Mouse (Mus musculus): ENCODE results near the gene Lamc1.
"Not testable (repeated sequence)": the region's sequence is repeated elsewhere in the genome, so short reads cannot be mapped to it uniquely, and the experiment has no call there.

Gene Lamc1

GRCm38 (mm10) chr1:153331796-153332443 lies 666 bp downstream of the Lamc1 start:
- DNase-seq (ENCODE audit: low spot score) = peak; percentile 39

- DNase-seq (ENCODE audit: low spot score) = no peak
Observed at GRCm38 (mm10) chr1:153331206-153331605, 1.4 kb downstream of the Lamc1 start.

- DNase-seq (ENCODE audit: low spot score) = no peak
Observed at GRCm38 (mm10) chr1:153329306-153329705, 3.3 kb downstream of the Lamc1 start.

GRCm38 (mm10) chr1:153327063-153327462 lies 5.5 kb downstream of the Lamc1 start:
- DNase-seq (ENCODE audit: low spot score) = no peak

- no peak for DNase-seq (ENCODE audit: low spot score)
Observed at GRCm38 (mm10) chr1:153326226-153326625, 6.4 kb downstream of the Lamc1 start.

- DNase-seq (ENCODE audit: low spot score) = no peak
Observed at GRCm38 (mm10) chr1:153321404-153321803, 11.2 kb downstream of the Lamc1 start.

- no peak for DNase-seq (ENCODE audit: low spot score)
Observed at GRCm38 (mm10) chr1:153320554-153321147, 11.9 kb downstream of the Lamc1 start.

- DNase-seq (ENCODE audit: low spot score) = no peak
Observed at GRCm38 (mm10) chr1:153320121-153320520, 12.5 kb downstream of the Lamc1 start.

- DNase-seq (ENCODE audit: low spot score) = no peak
Observed at GRCm38 (mm10) chr1:153318741-153319140, 13.8 kb downstream of the Lamc1 start.

GRCm38 (mm10) chr1:153318287-153318686 lies 14.3 kb downstream of the Lamc1 start:
- no peak for DNase-seq (ENCODE audit: low spot score)

GRCm38 (mm10) chr1:153317486-153318260 lies 14.9 kb downstream of the Lamc1 start:
- DNase-seq (ENCODE audit: low spot score) = no peak

- no peak for DNase-seq (ENCODE audit: low spot score)
Observed at GRCm38 (mm10) chr1:153316956-153317355, 15.6 kb downstream of the Lamc1 start.

GRCm38 (mm10) chr1:153316286-153316685 lies 16.3 kb downstream of the Lamc1 start:
- DNase-seq (ENCODE audit: low spot score) = no peak

- DNase-seq (ENCODE audit: low spot score) = no peak
Observed at GRCm38 (mm10) chr1:153315121-153315520, 17.5 kb downstream of the Lamc1 start.

GRCm38 (mm10) chr1:153312992-153313391 lies 19.6 kb downstream of the Lamc1 start:
- DNase-seq (ENCODE audit: low spot score) = no peak

GRCm38 (mm10) chr1:153310190-153310589 lies 22.4 kb downstream of the Lamc1 start:
- DNase-seq (ENCODE audit: low spot score) = no peak

GRCm38 (mm10) chr1:153309310-153309709 lies 23.3 kb downstream of the Lamc1 start:
- DNase-seq (ENCODE audit: low spot score) = no peak

GRCm38 (mm10) chr1:153308915-153309296 lies 23.7 kb downstream of the Lamc1 start:
- no peak for DNase-seq (ENCODE audit: low spot score)

GRCm38 (mm10) chr1:153308179-153308914 lies 24.2 kb downstream of the Lamc1 start:
- DNase-seq (ENCODE audit: low spot score) = no peak

- DNase-seq (ENCODE audit: low spot score) = no peak
Observed at GRCm38 (mm10) chr1:153307509-153308178, 24.9 kb downstream of the Lamc1 start.

- not testable (repeated sequence) for DNase-seq (ENCODE audit: low spot score)
Observed at GRCm38 (mm10) chr1:153305728-153306127, 26.9 kb downstream of the Lamc1 start.

GRCm38 (mm10) chr1:153305249-153305648 lies 27.3 kb downstream of the Lamc1 start:
- not testable (repeated sequence) for DNase-seq (ENCODE audit: low spot score)

Measured in ovary, postnatal 14 days (tissue).